Mouse (Mus musculus) left cerebral cortex, postnatal 4 days (tissue): ENCODE results near the gene Tex29. TPM values are rescaled to one million over a fixed set of nuclear protein-coding genes. Genes with fewer than 3 reads are reported as not detected.

Experiments
- DNase-seq: peaks from one replicate; pipeline ENCODE4 v3.0.0-alpha.2; 2022
- intact Hi-C: fragments of 180-260 bp; cut with DNase I; formaldehyde crosslinking; loops from one replicate; pipeline ENCODE4 v1.15.1; 2025
- total RNA-seq, 2 experiments: library from RNA; stranded (reverse); gene quantifications; 2 replicates each; pipeline ENCODE4 v1.2.3; 2021

The Tex29 gene
- total RNA-seq, 2 experiments from 2014 or later: not detected

- intact Hi-C loops: no loop called here
Measured at GRCm38 (mm10) chr8:11898814-11899213, 58.5 kb downstream of the Tex29 start.

More at GRCm38 (mm10) chr8:11898814-11899213, 58.5 kb downstream of the Tex29 start:
- DNase-seq: no peak

Other genes with a start within 250 kb of the Tex29 start
- gene Ankrd10, start 204.7 kb upstream of the Tex29 start, total RNA-seq: 100 to 1,000 TPM in 1 of 2 experiments, 10 to 100 TPM in 1; 92.2 to 100 TPM
- gene 1700016D06Rik, start 139.4 kb upstream of the Tex29 start, total RNA-seq: not detected
- gene Arhgef7, start 112.8 kb upstream of the Tex29 start, total RNA-seq: 100 to 1,000 TPM; 215 to 219 TPM